Mouse (Mus musculus) mouse trophoblast stem cell (cell line): ENCODE measurements around the gene Map1s.

ENCODE experiments used
- in situ Hi-C, 2 experiments: fragments of 300-500 bp; cut with MseI, MboI; formaldehyde crosslinking; loops; 2 replicates in 1 of 2; 3 replicates in 1 of 2; pipeline ENCODE4 v1.15.1; 2025

The Map1s gene

GRCm38 (mm10) chr8:70941478-70941877 lies 35.7 kb downstream of the Map1s start:
- in situ Hi-C loops, result no loop called here

GRCm38 (mm10) chr8:70943187-70943586 lies 37.5 kb downstream of the Map1s start:
- in situ Hi-C loops, result no loop called here

- in situ Hi-C loops, result no loop called here
Measured at GRCm38 (mm10) chr8:70949847-70950246, 44.1 kb downstream of the Map1s start.

- in situ Hi-C loops, result no loop called here
Measured at GRCm38 (mm10) chr8:70960703-70961472, 55.2 kb downstream of the Map1s start.

- in situ Hi-C loops, result no loop called here
Measured at GRCm38 (mm10) chr8:70964159-70964558, 58.4 kb downstream of the Map1s start.

GRCm38 (mm10) chr8:70964861-70965260 lies 59.1 kb downstream of the Map1s start:
- in situ Hi-C loops, result no loop called here
